ENCODE assay signal across 8 mouse cellular contexts in the genomic region with DNA sequence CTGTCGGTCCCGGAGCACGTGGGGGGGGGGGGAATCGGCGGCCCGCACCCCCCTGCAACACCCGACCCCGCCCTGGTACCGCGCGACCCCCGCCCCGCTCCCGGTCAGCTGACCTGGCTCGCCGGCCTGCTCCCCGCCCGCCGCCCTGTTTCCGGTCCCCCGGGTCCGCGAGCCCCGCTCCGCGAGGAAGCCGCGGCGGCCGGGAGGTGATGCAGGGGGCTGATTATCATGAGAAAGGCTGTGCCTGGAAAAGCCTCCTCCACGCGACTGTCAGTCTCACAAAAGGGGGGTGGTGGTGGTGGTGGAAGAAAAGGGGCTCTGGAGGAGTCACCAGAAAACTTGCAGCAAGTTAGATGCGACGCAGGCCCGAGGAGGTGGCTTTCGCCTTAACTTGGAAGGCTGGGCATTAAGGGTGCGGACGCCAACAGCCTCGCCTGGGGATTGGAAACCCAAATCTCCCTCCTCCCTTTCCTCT. TPM values are rescaled to one million over a fixed set of nuclear protein-coding genes. Genes with fewer than 3 reads are reported as not detected.
A peak's percentile ranks its signal among the peaks of the same experiment; 100 is the strongest.
DNase-seq lines count a peak whose midpoint lies in the region; ATAC-seq lines count a peak whose summit lies in the region.

Gene Zeb2 (minus strand): TSS at position 309 of the 475 bp plus-strand sequence.

- peak within 1 kb of the TSS; percentile 95 for H3K27ac ChIP-seq in forebrain, embryonic 10.5 days
- peak within 1 kb of the TSS; percentile 81 to 83 for H3K27ac ChIP-seq in heart, embryonic 14.5 days (replicated peaks in 1 of 2; ENCODE audit: control insufficient read depth in 1 of 2, insufficient read depth in 1 of 2, low read depth in 2 of 2, low read length in 2 of 2)
- peak within 1 kb of the TSS; percentile 53 for H3K27ac ChIP-seq in liver, embryonic 15.5 days (replicated peaks)

- peak within 1 kb of the TSS; percentile 76 for H3K9ac ChIP-seq in heart, embryonic 14.5 days (ENCODE audit: low read length)
- H3K9ac ChIP-seq in liver, embryonic 15.5 days, result peak within 1 kb of the TSS; percentile 55

- no peaks in the 10 kb centered on the region for H3K36me3 ChIP-seq in forebrain, embryonic 10.5 days (replicated peaks)
- H3K36me3 ChIP-seq in heart, embryonic 14.5 days (ENCODE audit: control insufficient read depth, insufficient read depth, low read length), result no peaks in the 10 kb centered on the region
- H3K36me3 ChIP-seq in liver, embryonic 15.5 days (replicated peaks), result no peaks in the 10 kb centered on the region

- peak within 1 kb of the TSS; percentile 91 for H3K4me2 ChIP-seq in heart, embryonic 14.5 days (ENCODE audit: low read length)
- H3K4me2 ChIP-seq in liver, embryonic 15.5 days, result peak within 1 kb of the TSS; percentile 99

- 0% methylated on average over 35 of the region's 39 CpGs for WGBS in forebrain, embryonic 10.5 days
- WGBS in heart, embryonic 14.5 days, result under 1% methylated on average over 36 of the region's 39 CpGs
- under 1% methylated on average over 27 of the region's 39 CpGs for WGBS in liver, embryonic 15.5 days (ENCODE audit: insufficient replicate concordance)

- peak within 1 kb of the TSS; percentile 72 for H3K4me3 ChIP-seq in forebrain, embryonic 10.5 days
- peak within 1 kb of the TSS; percentile 64 to 69 for H3K4me3 ChIP-seq in heart, embryonic 14.5 days (ENCODE audit: control insufficient read depth in 1 of 2, insufficient read depth in 1 of 2, low read depth in 1 of 2, low read length in 2 of 2)
- peak within 1 kb of the TSS; percentile 66 for H3K4me3 ChIP-seq in liver, embryonic 15.5 days (replicated peaks)

- peak; percentile 66; the same call in 1 of the 2 replicates for ATAC-seq in heart, embryonic 14.5 days (ENCODE audit: insufficient number of reproducible peaks, insufficient read depth, low FRiP score, low read depth)
- peak; percentile 40; the same call in 1 of the 2 replicates for ATAC-seq in liver, embryonic 15.5 days (ENCODE audit: insufficient read depth)

- DNase-seq in A20 (ENCODE audit: low read depth, low spot score), result peak; percentile 64
- DNase-seq in adrenal gland, adult (ENCODE audit: inconsistent age in 2 of 2, low spot score in 1 of 2), result peak; percentile 80 to 93
- peak; percentile 81 for DNase-seq in forebrain, embryonic 10.5 days (ENCODE audit: extremely low spot score, low spot score)
- DNase-seq in kidney, postnatal 10 days, result peak; percentile 85
- peak; percentile 87 for DNase-seq in neural tube, embryonic 10.5 days (ENCODE audit: extremely low spot score, low spot score)
- DNase-seq in testis, postnatal 10 days (ENCODE audit: low spot score), result peak; percentile 82

- H3K27me3 ChIP-seq in forebrain, embryonic 10.5 days (ENCODE audit: poor library complexity, severe bottlenecking), result no peaks in the 10 kb centered on the region
- no peaks in the 10 kb centered on the region for H3K27me3 ChIP-seq in heart, embryonic 14.5 days (ENCODE audit: control insufficient read depth, insufficient read depth, low read length)
- peaks cover 22% of the 10 kb centered on the region for H3K27me3 ChIP-seq in liver, embryonic 15.5 days

- H3K4me1 ChIP-seq in forebrain, embryonic 10.5 days, result peaks cover 57% of the 10 kb centered on the region
- peaks cover 5 to 6% of the 10 kb centered on the region in 2 experiments; a peak in 3 of 4 replicates for H3K4me1 ChIP-seq in heart, embryonic 14.5 days (ENCODE audit: control insufficient read depth in 2 of 2, insufficient read depth in 2 of 2, low read length in 2 of 2)
- H3K4me1 ChIP-seq in liver, embryonic 15.5 days (replicated peaks), result peaks cover 42% of the 10 kb centered on the region

- H3K9me3 ChIP-seq in forebrain, embryonic 10.5 days, result no peaks in the 10 kb centered on the region
- H3K9me3 ChIP-seq in heart, embryonic 14.5 days (ENCODE audit: control insufficient read depth, low read length), result no peaks in the 10 kb centered on the region
- H3K9me3 ChIP-seq in liver, embryonic 15.5 days (replicated peaks), result no peaks in the 10 kb centered on the region

RNA-seq across cellular contexts. Expression of gene Zeb2, which starts in this region (rescaled TPM):
- polyA plus RNA-seq in forebrain, embryonic 10.5 days (2016; fragmentation: Nextera tagmentation; extraction: Ambion mirVana), result 30.2 and 30.4 TPM in 2 replicates
- polyA plus RNA-seq in heart, embryonic 14.5 days (2014; fragmentation: Nextera tagmentation; extraction: Ambion mirVana), result 22.0 and 22.2 TPM in 2 replicates
- polyA plus RNA-seq in liver, embryonic 15.5 days (2015; fragmentation: Nextera tagmentation; extraction: Ambion mirVana), result 11.2 and 12.1 TPM in 2 replicates

Comparison
In these comparisons a context has a peak if more than half of its experiments do, and no peak if none do; other contexts are left out.
1. Peak in every context shown above with its lines: DNase-seq, ATAC-seq, H3K4me3 ChIP-seq and H3K27ac ChIP-seq.